Mouse (Mus musculus) testis, adult 2 months (tissue): ENCODE results near the gene Elovl5.

Source experiments
- CTCF ChIP-seq: fragments of 200-500 bp; IDR thresholded peaks from 2 replicates; pipeline ENCODE4 v1.5.1; 2012; ENCODE audit warnings: low read depth, mild to moderate bottlenecking, inconsistent platforms, low read length, moderate library complexity; ENCODE audit not compliant: control insufficient read depth, insufficient read depth, insufficient replicate concordance
- POLR2A ChIP-seq: fragments of 200-500 bp; IDR thresholded peaks from 2 replicates; pipeline ENCODE4 v1.6.1; 2012; ENCODE audit warnings: low read depth, mild to moderate bottlenecking, inconsistent platforms, low read length, moderate library complexity; ENCODE audit not compliant: control insufficient read depth

- TF ChIP-seq POLR2A (no peak), CTCF (no peak)
Observed at GRCm38 (mm10) chr9:77966861-77967260, 49.7 kb downstream of the Elovl5 start.
